Mouse (Mus musculus): ENCODE measurements around the gene Clrn2. TPM values are rescaled to one million over a fixed set of nuclear protein-coding genes. Genes with fewer than 3 reads are reported as not detected.

Gene Clrn2
- polyA plus RNA-seq, 1 experiment from 2014 or later = not detected

DNA sequence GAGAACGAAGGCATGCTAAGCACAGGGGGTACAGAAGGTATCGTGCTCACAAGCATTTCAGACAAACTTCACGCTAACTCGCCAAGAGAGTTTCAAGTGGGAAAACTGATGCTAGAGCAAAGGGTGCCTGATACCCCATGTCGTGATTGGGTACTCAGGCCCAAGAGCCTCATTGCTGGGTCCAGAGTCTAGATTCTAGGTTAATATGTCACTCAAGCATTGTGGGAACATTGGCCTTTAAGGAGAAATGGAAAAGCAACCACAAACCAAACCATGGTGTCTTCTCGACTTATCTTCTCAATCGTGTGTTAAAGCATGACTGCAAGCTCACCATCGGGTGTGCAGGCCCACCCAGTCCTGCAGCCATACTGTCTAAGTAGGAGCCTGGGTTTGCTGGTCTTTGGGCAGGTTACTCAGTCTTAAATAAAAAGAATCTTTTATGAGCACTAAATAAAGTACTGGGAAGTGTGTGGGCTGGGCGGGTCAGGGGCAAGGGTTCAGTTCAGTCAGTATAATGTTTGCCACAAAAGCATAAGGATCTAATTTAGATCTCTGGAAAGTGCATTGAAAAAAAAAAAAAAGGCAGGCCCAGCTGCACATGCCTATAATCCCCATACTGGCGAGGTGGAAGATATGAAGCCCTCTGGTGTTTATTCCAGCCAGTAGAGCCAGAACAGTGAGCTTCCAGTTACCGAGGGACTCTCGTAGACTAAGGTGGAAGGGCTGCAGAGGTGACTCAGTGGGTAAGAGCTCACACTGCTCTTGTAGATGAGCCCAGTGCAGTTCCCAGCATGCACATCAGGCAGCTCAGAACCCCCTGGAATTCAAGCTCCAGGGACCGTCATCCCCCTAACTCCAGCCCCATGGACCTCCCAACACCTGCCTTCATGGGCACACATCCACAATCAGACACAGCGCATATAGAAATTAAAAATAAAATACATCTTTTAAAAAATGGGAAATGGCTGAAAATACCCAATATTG is 17.3 kb upstream of the Clrn2 start:
- no peak overlapping the region for H3K4me3 ChIP-seq (replicated peaks)
- no peaks in the 10 kb centered on the region for H3K4me1 ChIP-seq (replicated peaks)
- ATAC-seq (ENCODE audit: low read depth) (no peak), DNase-seq (no peak)
- H3K36me3 ChIP-seq = peaks cover 37% of the 10 kb centered on the region
- no peaks in the 10 kb centered on the region for H3K27me3 ChIP-seq
- no peaks in the 10 kb centered on the region for H3K9me3 ChIP-seq (replicated peaks)
- H3K9ac ChIP-seq = no peak overlapping the region
- 73% methylated on average over 14 of the region's 14 CpGs for WGBS (ENCODE audit: insufficient replicate concordance)
- H3K27ac ChIP-seq = no peak overlapping the region
- H3K4me2 ChIP-seq = no peak overlapping the region

DNA sequence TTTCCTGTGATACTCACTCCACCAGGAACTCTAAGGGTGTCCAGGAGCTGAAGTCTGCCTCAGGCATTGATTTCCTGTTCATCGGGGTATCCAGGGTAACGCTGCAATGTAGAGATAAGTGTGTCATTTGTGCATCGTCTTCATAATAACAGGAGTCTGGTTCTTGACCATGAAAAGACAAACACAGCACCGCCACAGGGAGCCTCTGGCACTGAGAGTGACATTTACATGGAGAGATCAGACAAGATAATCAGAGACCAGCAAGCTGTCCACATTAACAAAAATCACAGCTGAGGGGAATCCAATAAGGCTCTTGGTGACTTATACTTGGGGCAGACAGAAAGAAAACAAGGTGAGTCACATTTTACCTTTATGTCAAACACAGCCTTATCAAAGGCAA is 15.7 kb upstream of the Clrn2 start:
- H3K27ac ChIP-seq = no peak overlapping the region
- no peak for ATAC-seq (ENCODE audit: low read depth)
- H3K4me2 ChIP-seq = no peak overlapping the region
- H3K9me3 ChIP-seq (replicated peaks) = no peaks in the 10 kb centered on the region
- no peak overlapping the region for H3K9ac ChIP-seq
- peaks cover 40% of the 10 kb centered on the region for H3K36me3 ChIP-seq
- 67% methylated on average over 4 of the region's 4 CpGs for WGBS (ENCODE audit: insufficient replicate concordance)
- H3K4me1 ChIP-seq (replicated peaks) = no peaks in the 10 kb centered on the region
- H3K27me3 ChIP-seq = no peaks in the 10 kb centered on the region
- no peak for DNase-seq
- H3K4me3 ChIP-seq (replicated peaks) = no peak overlapping the region

DNA sequence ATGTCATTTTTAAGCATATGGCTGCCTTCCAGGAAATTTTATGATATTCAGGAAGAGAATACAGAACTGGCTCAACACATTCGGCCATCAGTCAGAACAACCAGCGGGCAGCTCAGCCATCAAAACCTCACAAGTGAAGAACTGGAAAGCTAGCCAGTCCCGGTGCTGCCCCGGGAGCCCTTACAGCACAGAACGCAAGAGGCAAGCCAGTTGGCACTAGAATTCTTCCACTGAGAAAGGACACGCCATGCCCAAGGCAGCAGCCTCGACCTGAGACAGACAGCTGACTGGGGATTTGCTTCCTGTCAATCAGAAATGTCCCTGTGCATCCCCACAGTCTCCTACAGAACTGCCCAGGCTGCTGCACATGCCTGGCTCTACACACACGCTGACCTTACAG is 15.2 kb upstream of the Clrn2 start:
- 72% methylated on average over 8 of the region's 8 CpGs for WGBS (ENCODE audit: insufficient replicate concordance)
- no peaks in the 10 kb centered on the region for H3K4me1 ChIP-seq (replicated peaks)
- H3K9me3 ChIP-seq (replicated peaks) = no peaks in the 10 kb centered on the region
- H3K4me3 ChIP-seq (replicated peaks) = no peak overlapping the region
- ATAC-seq (ENCODE audit: low read depth) (no peak), DNase-seq (no peak)
- no peaks in the 10 kb centered on the region for H3K27me3 ChIP-seq
- H3K9ac ChIP-seq = no peak overlapping the region
- no peak overlapping the region for H3K27ac ChIP-seq
- H3K36me3 ChIP-seq = peaks cover 39% of the 10 kb centered on the region
- no peak overlapping the region for H3K4me2 ChIP-seq

DNA sequence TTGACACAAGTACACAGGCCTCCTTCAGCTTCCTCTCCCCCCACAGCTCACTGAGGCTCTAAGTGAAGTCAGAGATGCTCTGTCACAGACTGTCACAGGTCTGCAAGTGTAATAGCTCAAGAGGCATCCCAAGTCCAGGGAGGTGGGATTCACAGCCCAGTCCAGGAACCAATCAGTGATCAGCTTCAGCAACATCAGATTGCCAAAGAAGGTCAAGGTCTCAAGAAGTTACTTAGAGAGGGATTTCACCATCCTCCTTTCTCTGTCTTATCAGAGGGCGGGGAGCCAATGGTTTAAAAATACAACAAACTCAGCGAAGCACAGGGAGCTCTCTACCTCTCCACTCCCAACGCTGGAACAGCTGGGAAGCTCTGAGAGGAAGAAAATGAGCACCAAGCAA is 12.4 kb upstream of the Clrn2 start:
- ATAC-seq (ENCODE audit: low read depth) (no peak), DNase-seq (no peak)
- Histone ChIP-seq H3K4me1 (replicated peaks) (no peaks in the 10 kb centered on the region), H3K9ac (no peak overlapping the region), H3K36me3 (peaks cover 38% of the 10 kb centered on the region), H3K4me2 (no peak overlapping the region), H3K4me3 (replicated peaks) (no peak overlapping the region), H3K27ac (no peak overlapping the region), H3K9me3 (replicated peaks) (no peaks in the 10 kb centered on the region), H3K27me3 (no peaks in the 10 kb centered on the region)
- WGBS (ENCODE audit: insufficient replicate concordance) = 59% methylated on average over 3 of the region's 3 CpGs

DNA sequence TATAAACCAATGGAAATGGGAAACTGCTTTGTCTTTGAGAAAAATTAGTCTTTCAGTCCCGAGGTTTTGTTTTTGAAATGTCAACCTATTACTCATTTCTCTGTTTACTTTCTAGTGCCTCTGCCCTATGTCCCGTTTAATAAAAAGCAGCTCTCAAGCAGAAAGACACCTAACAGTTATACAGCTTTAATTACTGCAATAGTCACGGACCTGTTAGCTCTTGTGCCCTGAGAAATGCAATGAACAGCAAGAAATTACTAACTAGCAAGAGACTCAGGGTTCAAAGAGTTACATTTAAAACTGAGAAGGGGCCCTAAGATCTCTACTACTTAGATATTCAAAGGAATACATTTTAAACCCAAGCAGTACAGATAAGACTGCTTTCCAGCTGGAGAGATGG is 11.8 kb upstream of the Clrn2 start:
- no peak overlapping the region for H3K4me3 ChIP-seq (replicated peaks)
- H3K4me2 ChIP-seq = no peak overlapping the region
- no peaks in the 10 kb centered on the region for H3K4me1 ChIP-seq (replicated peaks)
- H3K27ac ChIP-seq = no peak overlapping the region
- ATAC-seq (ENCODE audit: low read depth) = no peak
- 63% methylated on average over 3 of the region's 3 CpGs for WGBS (ENCODE audit: insufficient replicate concordance)
- H3K9me3 ChIP-seq (replicated peaks) = no peaks in the 10 kb centered on the region
- H3K9ac ChIP-seq = no peak overlapping the region
- H3K27me3 ChIP-seq = no peaks in the 10 kb centered on the region
- peaks cover 43% of the 10 kb centered on the region for H3K36me3 ChIP-seq
- no peak for DNase-seq

DNA sequence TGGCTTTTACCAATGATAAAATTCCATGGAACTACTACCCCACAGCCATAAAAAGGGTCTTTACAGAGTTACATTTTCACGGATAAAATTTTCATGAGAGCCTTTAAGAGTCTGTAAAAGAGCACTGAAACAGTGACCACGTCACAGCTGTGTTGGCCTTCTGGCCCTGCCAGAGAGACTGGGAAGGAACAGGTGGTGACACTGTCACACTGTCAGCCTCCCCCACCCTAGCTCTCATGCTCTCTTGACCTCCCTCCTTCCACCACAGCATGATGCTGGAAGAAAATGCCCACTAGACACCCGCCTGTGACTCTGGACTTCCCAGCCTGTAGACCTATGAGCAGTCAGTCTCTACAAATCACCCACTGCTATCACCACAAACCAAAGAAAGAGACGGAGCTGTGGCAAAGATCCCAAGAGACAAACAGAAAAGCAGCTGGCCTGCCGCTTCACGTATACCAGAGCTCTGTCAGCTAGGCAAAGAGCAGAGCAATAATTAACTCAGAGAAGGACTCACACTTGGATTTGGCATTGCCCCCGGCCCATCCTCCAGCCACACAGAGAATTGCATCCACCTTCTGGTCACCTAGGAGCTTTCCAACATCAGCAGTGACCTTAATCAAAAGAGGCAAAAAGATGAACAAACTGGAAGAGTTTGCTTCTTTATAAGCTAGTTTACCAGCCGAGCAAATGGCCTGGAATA is 9.3 kb upstream of the Clrn2 start:
- no peak overlapping the region for H3K9ac ChIP-seq
- no peaks in the 10 kb centered on the region for H3K9me3 ChIP-seq (replicated peaks)
- ATAC-seq (ENCODE audit: low read depth) (peak; percentile 41; the same call in 1 of the 2 replicates), DNase-seq (no peak)
- peaks cover 15% of the 10 kb centered on the region for H3K4me1 ChIP-seq (replicated peaks)
- H3K36me3 ChIP-seq = peaks cover 22% of the 10 kb centered on the region
- no peak overlapping the region for H3K4me3 ChIP-seq (replicated peaks)
- no peak overlapping the region for H3K4me2 ChIP-seq
- H3K27me3 ChIP-seq = no peaks in the 10 kb centered on the region
- 67% methylated on average over 8 of the region's 8 CpGs for WGBS (ENCODE audit: insufficient replicate concordance)
- H3K27ac ChIP-seq = no peak overlapping the region; the same call in 1 of the 2 replicates

DNA sequence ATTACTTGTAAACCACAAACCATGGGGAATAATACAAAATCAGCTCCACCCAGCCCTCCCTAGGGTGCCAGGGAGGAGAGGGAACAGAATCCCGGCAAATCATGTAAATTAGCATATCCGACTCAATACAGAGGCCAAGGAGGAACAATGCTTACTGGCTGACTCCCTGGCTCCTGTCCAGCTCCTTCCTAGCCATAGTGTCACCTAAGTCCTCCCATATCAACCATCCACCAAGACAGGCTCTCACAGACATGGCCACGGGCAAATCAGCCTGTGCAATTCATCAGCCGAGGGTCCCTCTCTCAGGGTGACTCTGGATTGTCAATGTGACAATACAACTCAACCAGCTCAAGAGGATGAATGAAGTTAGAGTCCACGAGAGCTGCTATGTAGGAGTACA is 4.9 kb upstream of the Clrn2 start:
- H3K4me3 ChIP-seq (replicated peaks) = peak overlapping the region; percentile 71
- H3K27me3 ChIP-seq = no peaks in the 10 kb centered on the region
- H3K27ac ChIP-seq = no peak overlapping the region
- no peak for DNase-seq
- WGBS (ENCODE audit: insufficient replicate concordance) = 64% methylated on average over 5 of the region's 5 CpGs
- peak overlapping the region; percentile 98 for H3K4me2 ChIP-seq
- H3K4me1 ChIP-seq (replicated peaks) = peaks cover 30% of the 10 kb centered on the region
- H3K36me3 ChIP-seq = peaks cover 14% of the 10 kb centered on the region; the same call in 1 of the 2 replicates
- no peaks in the 10 kb centered on the region for H3K9me3 ChIP-seq (replicated peaks)
- H3K9ac ChIP-seq = peak overlapping the region; percentile 77
- no peak for ATAC-seq (ENCODE audit: low read depth)

DNA sequence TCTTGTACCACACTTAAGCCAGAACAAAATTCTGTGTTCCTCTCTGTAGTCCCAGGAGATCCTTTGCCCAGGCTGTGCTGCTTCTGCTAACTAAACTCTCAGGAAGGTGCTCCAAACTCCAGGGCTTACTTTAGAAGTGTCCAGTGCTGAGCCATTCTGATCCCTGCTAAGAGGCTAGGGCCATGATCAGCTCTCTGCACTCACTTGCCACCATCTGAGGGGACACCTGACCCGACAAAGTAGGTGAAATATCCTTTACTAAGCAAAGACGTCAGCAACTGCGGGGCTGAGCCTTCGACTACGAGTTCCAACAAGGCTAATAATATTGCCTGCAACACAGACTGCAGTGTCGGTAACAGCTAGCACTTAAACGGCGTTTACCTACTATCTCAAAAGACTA is 4.3 kb upstream of the Clrn2 start:
- Histone ChIP-seq H3K4me1 (replicated peaks) (peaks cover 30% of the 10 kb centered on the region), H3K4me2 (peak overlapping the region; percentile 98), H3K9ac (peak overlapping the region; percentile 77), H3K36me3 (peaks cover 10% of the 10 kb centered on the region; the same call in 1 of the 2 replicates), H3K4me3 (replicated peaks) (peak overlapping the region; percentile 71), H3K27ac (no peak overlapping the region), H3K9me3 (replicated peaks) (no peaks in the 10 kb centered on the region), H3K27me3 (no peaks in the 10 kb centered on the region)
- DNase-seq (no peak), ATAC-seq (ENCODE audit: low read depth) (no peak)
- WGBS (ENCODE audit: insufficient replicate concordance) = 2% methylated on average over 8 of the region's 8 CpGs

DNA sequence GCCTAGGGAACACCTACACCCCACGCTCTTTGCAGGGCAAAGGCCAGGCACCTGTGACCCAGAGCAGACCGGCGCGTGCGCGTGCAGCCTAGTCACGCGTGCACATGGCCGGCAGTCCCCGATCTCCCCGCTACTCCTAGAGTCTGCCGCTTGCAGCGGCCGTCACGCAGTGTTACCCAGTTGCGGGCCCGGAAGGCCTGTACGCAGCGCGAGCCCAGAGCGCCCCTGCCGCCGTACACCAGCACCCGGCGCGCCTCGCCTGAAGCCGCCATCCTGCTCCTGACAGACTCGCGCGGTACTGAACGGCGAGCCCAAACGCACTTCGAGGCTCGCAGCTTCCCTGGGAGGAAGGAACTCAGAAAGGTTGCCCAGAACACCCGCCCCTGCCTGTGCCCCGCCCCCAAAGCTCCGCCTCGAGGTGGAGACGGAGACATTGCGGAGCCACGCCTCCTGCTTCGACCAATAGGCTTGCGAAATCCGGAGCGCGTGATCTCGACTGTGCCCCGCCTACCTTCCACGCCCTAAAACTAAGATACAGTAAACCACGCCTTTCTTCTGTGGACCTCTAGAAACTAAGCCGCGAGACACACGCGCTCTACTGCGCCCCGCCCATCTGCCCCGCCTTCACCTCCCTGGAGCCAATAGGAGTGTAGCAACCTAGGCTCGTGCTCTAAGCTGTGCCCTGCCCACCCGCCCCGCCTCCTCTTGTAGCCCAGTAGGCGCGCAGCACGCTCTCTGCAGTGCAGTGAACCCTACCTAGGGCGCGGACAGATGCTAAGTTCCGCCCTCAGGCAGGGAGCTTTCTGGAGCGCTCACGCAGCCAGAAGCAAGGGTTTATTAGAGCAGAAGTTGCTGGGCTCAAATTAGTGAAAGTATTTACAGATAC is 3.5 kb upstream of the Clrn2 start, which contains the start of gene Qdpr:
Qdpr (minus strand) TSS at position 406 of the 886 bp plus-strand sequence.
- ATAC-seq (ENCODE audit: low read depth) (peak; percentile 97), DNase-seq (peak; percentile 97)
- peaks cover 4% of the 10 kb centered on the region; the same call in 1 of the 2 replicates for H3K36me3 ChIP-seq
- no peaks in the 10 kb centered on the region for H3K27me3 ChIP-seq
- H3K4me2 ChIP-seq = peak within 1 kb of the TSS; percentile 98
- peaks cover 30% of the 10 kb centered on the region for H3K4me1 ChIP-seq (replicated peaks)
- WGBS (ENCODE audit: insufficient replicate concordance) = under 1% methylated on average over 70 of the region's 70 CpGs
- H3K9me3 ChIP-seq (replicated peaks) = no peaks in the 10 kb centered on the region
- peak within 1 kb of the TSS; percentile 78 for H3K27ac ChIP-seq
- H3K9ac ChIP-seq = peak within 1 kb of the TSS; percentile 77
- peak within 1 kb of the TSS; percentile 71 for H3K4me3 ChIP-seq (replicated peaks)

DNA sequence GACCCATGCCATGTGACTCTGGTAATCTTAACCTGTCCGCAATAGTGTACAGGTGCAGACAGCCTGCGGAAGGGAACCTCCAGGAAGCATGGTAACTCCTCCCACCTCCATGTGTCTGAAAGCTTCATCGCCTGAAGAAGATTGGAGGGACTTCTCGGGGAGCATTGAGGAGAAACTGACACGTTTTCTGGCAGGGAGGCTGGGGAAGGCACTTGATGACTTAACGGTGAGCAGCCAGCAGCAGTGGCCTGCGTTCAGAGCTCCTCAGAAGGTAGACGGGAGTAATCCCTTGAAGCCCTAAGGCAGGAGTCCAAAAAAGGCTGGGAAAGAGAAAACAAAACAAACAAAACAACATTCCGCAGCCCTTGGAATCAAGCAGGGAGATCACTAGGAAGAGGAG is 905 bp downstream of the Clrn2 start:
- no peak for DNase-seq
- Histone ChIP-seq H3K36me3 (no peaks in the 10 kb centered on the region), H3K27me3 (no peaks in the 10 kb centered on the region), H3K4me2 (no peak overlapping the region), H3K27ac (no peak overlapping the region), H3K9ac (no peak overlapping the region), H3K4me1 (replicated peaks) (peaks cover 13% of the 10 kb centered on the region), H3K4me3 (replicated peaks) (no peak overlapping the region), H3K9me3 (replicated peaks) (no peaks in the 10 kb centered on the region)
- no peak for ATAC-seq (ENCODE audit: low read depth)
- WGBS (ENCODE audit: insufficient replicate concordance) = 44% methylated on average over 9 of the region's 9 CpGs
